Mouse (Mus musculus) midbrain, postnatal 0 days (tissue): ENCODE data around the gene Phka2. TPM values are rescaled to one million over a fixed set of nuclear protein-coding genes. Genes with fewer than 3 reads are reported as not detected.

Experiments used
- ATAC-seq: fragments of 200-750 bp; cut with Nextera tagmentation; 2 replicates; pipeline ENCODE4 v1.8.0; 2017; ENCODE audit warnings: moderate number of reproducible peaks, mild to moderate bottlenecking, moderate TSS enrichment, moderate library complexity; ENCODE audit not compliant: low FRiP score
- DNase-seq: peaks from one replicate; pipeline ENCODE4 v3.0.0-alpha.2; 2015; ENCODE audit warnings: low spot score
- H3K27ac ChIP-seq: fragments of 300-500 bp; sonication (generic); 2 replicates; pipeline ENCODE4 v1.5.1; 2014; ENCODE audit warnings: low read depth, mild to moderate bottlenecking, low read length, mixed read lengths
- H3K27me3 ChIP-seq: fragments of 300-500 bp; sonication (generic); 2 replicates; pipeline ENCODE4 v1.6.1; 2014; ENCODE audit warnings: low read length, control low read depth, mixed read lengths; ENCODE audit not compliant: insufficient read depth
- H3K36me3 ChIP-seq: fragments of 300-500 bp; sonication (generic); 2 replicates; pipeline ENCODE4 v1.6.1; 2014; ENCODE audit warnings: low read length, control low read depth, mixed read lengths; ENCODE audit not compliant: insufficient read depth
- H3K4me1 ChIP-seq: fragments of 300-500 bp; sonication (generic); 2 replicates; pipeline ENCODE4 v1.6.1; 2014; ENCODE audit warnings: mild to moderate bottlenecking, control low read depth, antibody characterized with exemption, low read length, mixed read lengths; ENCODE audit not compliant: insufficient read depth
- H3K4me2 ChIP-seq: fragments of 300-500 bp; sonication (generic); 2 replicates; pipeline ENCODE4 v1.6.1; 2014; ENCODE audit warnings: low read depth, mild to moderate bottlenecking, low read length, mixed read lengths; ENCODE audit not compliant: poor library complexity, severe bottlenecking
- H3K4me3 ChIP-seq: fragments of 300-500 bp; sonication (generic); 2 replicates; pipeline ENCODE4 v1.5.1; 2014; ENCODE audit warnings: low read depth, mild to moderate bottlenecking, low read length, moderate library complexity
- H3K9ac ChIP-seq: fragments of 300-500 bp; sonication (generic); replicated peaks from 2 replicates; pipeline ENCODE4 v1.6.1; 2014; ENCODE audit warnings: mild to moderate bottlenecking, low read length, moderate library complexity, mixed read lengths; ENCODE audit not compliant: poor library complexity, severe bottlenecking
- H3K9me3 ChIP-seq: fragments of 300-500 bp; sonication (generic); 2 replicates; pipeline ENCODE4 v1.6.1; 2016; ENCODE audit warnings: low read length, control low read depth
- CTCF ChIP-seq: IDR thresholded peaks from 2 replicates; pipeline ENCODE4 v1.5.1; 2016; ENCODE audit warnings: antibody characterized with exemption, mild to moderate bottlenecking
- WGBS: fragments of 180-500 bp; shearing (Covaris S2); extraction: QIAGEN DNeasy Blood & Tissue Kit; methylation state at CpG from one replicate; pipeline ENCODE4 v1.1.7; 2014; 5-methylcytosine and 5-hydroxymethylcytosine counted together
- polyA plus RNA-seq: library from polyadenylated mRNA; unstranded; fragments of >200 nt; fragmentation: Nextera tagmentation; extraction: Ambion mirVana; gene quantifications from 2 replicates; pipeline ENCODE4 v1.2.1, GENCODE M21; 2015
- total RNA-seq: library from RNA; depleted of rRNA; stranded (reverse); fragments of >200 nt; gene quantifications from 2 replicates; pipeline ENCODE4 v1.2.3, GENCODE M21; 2014; rRNA removed

Gene Phka2
- 16.3 and 19.3 TPM in 2 replicates for total RNA-seq
- 6.3 and 8.2 TPM in 2 replicates for polyA plus RNA-seq

- Histone ChIP-seq H3K9ac (peak within 1 kb of the TSS; percentile 62), H3K9me3 (no peaks in the 10 kb centered on the region), H3K36me3 (no peaks in the 10 kb centered on the region), H3K4me1 (no peaks in the 10 kb centered on the region), H3K27ac (peak within 1 kb of the TSS; percentile 75), H3K4me2 (peak within 1 kb of the TSS; percentile 57), H3K4me3 (peak within 1 kb of the TSS; percentile 56), H3K27me3 (no peaks in the 10 kb centered on the region; the same call in 1 of the 2 replicates)
- 15% methylated on average over 56 of the region's 61 CpGs for WGBS
- ATAC-seq (peak; percentile 97), DNase-seq (peak; percentile 82)
- TF ChIP-seq CTCF = peak; percentile 20
These were observed at the start of gene Phka2 for GRCm38 (mm10) chrX:160502048-160503041. Gene Phka2 (plus strand): TSS chrX:160502166.

GRCm38 (mm10) chrX:160455686-160456085, 46.3 kb upstream of the Phka2 start:
- ATAC-seq (no peak), DNase-seq (no peak)
- no peak overlapping the region for H3K27ac ChIP-seq
- WGBS = 74% methylated on average over 5 of the region's 5 CpGs
- no peaks in the 10 kb centered on the region for H3K4me1 ChIP-seq
- H3K27me3 ChIP-seq = no peaks in the 10 kb centered on the region; the same call in 1 of the 2 replicates
- H3K9ac ChIP-seq = no peak overlapping the region
- no peak overlapping the region for H3K4me2 ChIP-seq
- H3K9me3 ChIP-seq = no peaks in the 10 kb centered on the region
- no peaks in the 10 kb centered on the region for H3K36me3 ChIP-seq
- peak; percentile 34; the same call in 1 of the 2 replicates for TF ChIP-seq CTCF
- H3K4me3 ChIP-seq = no peak overlapping the region

GRCm38 (mm10) chrX:160471257-160471786, 30.6 kb upstream of the Phka2 start:
- Histone ChIP-seq H3K4me3 (no peak overlapping the region), H3K27ac (no peak overlapping the region), H3K4me1 (no peaks in the 10 kb centered on the region), H3K9me3 (no peaks in the 10 kb centered on the region), H3K9ac (no peak overlapping the region), H3K27me3 (peaks cover 3% of the 10 kb centered on the region; the same call in 1 of the 2 replicates), H3K4me2 (no peak overlapping the region), H3K36me3 (no peaks in the 10 kb centered on the region)
- no peak for ATAC-seq
- no peak for TF ChIP-seq CTCF
- no peak for DNase-seq
- 70% methylated on average over 3 of the region's 3 CpGs for WGBS

GRCm38 (mm10) chrX:160489784-160490183, 12.2 kb upstream of the Phka2 start:
- Histone ChIP-seq H3K9me3 (no peaks in the 10 kb centered on the region), H3K9ac (no peak overlapping the region), H3K36me3 (no peaks in the 10 kb centered on the region), H3K27ac (no peak overlapping the region), H3K4me1 (no peaks in the 10 kb centered on the region), H3K27me3 (no peaks in the 10 kb centered on the region), H3K4me2 (no peak overlapping the region), H3K4me3 (no peak overlapping the region)
- 82% methylated on average over 2 of the region's 2 CpGs for WGBS
- TF ChIP-seq CTCF = no peak
- DNase-seq (no peak), ATAC-seq (no peak)

GRCm38 (mm10) chrX:160494333-160494732, 7.6 kb upstream of the Phka2 start:
- no peaks in the 10 kb centered on the region for H3K4me1 ChIP-seq
- H3K27ac ChIP-seq = no peak overlapping the region
- H3K9ac ChIP-seq = no peak overlapping the region
- no peaks in the 10 kb centered on the region; the same call in 1 of the 2 replicates for H3K27me3 ChIP-seq
- 44% methylated on average over 2 of the region's 3 CpGs for WGBS
- no peak for TF ChIP-seq CTCF
- H3K4me2 ChIP-seq = no peak overlapping the region
- H3K4me3 ChIP-seq = no peak overlapping the region
- H3K36me3 ChIP-seq = no peaks in the 10 kb centered on the region
- DNase-seq (peak; percentile 49), ATAC-seq (no peak)
- H3K9me3 ChIP-seq = no peaks in the 10 kb centered on the region

- Histone ChIP-seq H3K4me3 (no peak overlapping the region), H3K9me3 (no peaks in the 10 kb centered on the region), H3K27ac (no peak overlapping the region), H3K4me1 (no peaks in the 10 kb centered on the region), H3K9ac (no peak overlapping the region), H3K36me3 (no peaks in the 10 kb centered on the region), H3K4me2 (no peak overlapping the region), H3K27me3 (no peaks in the 10 kb centered on the region; the same call in 1 of the 2 replicates)
- ATAC-seq = no peak
- no peak for TF ChIP-seq CTCF
- WGBS = 79% methylated on average over 6 of the region's 6 CpGs
- no peak for DNase-seq
These were observed 7.0 kb upstream of the Phka2 start for GRCm38 (mm10) chrX:160494921-160495320.
